Mouse (Mus musculus) limb, embryonic 10.5 days (tissue): Measurements from ENCODE around the gene Skp2. TPM values are rescaled to one million over a fixed set of nuclear protein-coding genes. Genes with fewer than 3 reads are reported as not detected.

Experiments
- DNase-seq: peaks from one replicate; pipeline ENCODE4 v3.0.0-alpha.2; 2017; ENCODE audit warnings: low spot score
- H3K27ac ChIP-seq: fragments of 300-500 bp; sonication (generic); 2 replicates; pipeline ENCODE4 v1.5.1; 2016; ENCODE audit warnings: mild to moderate bottlenecking
- H3K27me3 ChIP-seq: fragments of 300-500 bp; sonication (generic); 2 replicates; pipeline ENCODE4 v1.6.1; 2016; ENCODE audit warnings: low read depth, mild to moderate bottlenecking; ENCODE audit not compliant: poor library complexity, severe bottlenecking
- H3K36me3 ChIP-seq: fragments of 300-500 bp; sonication (generic); 2 replicates; pipeline ENCODE4 v1.6.1; 2016; ENCODE audit warnings: mild to moderate bottlenecking, moderate library complexity
- H3K4me1 ChIP-seq: fragments of 300-500 bp; sonication (generic); 2 replicates; pipeline ENCODE4 v1.6.1; 2016
- H3K4me3 ChIP-seq: fragments of 300-500 bp; sonication (generic); 2 replicates; pipeline ENCODE4 v1.5.1; 2016; ENCODE audit warnings: mild to moderate bottlenecking, moderate library complexity
- H3K9me3 ChIP-seq: fragments of 300-500 bp; sonication (generic); replicated peaks from 2 replicates; pipeline ENCODE4 v1.6.1; 2016; ENCODE audit warnings: mild to moderate bottlenecking
- WGBS: fragments of 180-500 bp; shearing (Covaris S2); methylation state at CpG from one replicate; pipeline ENCODE4 v1.1.7; 2016; 5-methylcytosine and 5-hydroxymethylcytosine counted together
- polyA plus RNA-seq: library from polyadenylated mRNA; unstranded; fragments of >200 nt; fragmentation: Nextera tagmentation; extraction: Ambion mirVana; gene quantifications from 2 replicates; pipeline ENCODE4 v1.2.1, GENCODE M21; 2016

The Skp2 gene
- polyA plus RNA-seq, 1 experiment from 2014 or later = 138 TPM

DNA sequence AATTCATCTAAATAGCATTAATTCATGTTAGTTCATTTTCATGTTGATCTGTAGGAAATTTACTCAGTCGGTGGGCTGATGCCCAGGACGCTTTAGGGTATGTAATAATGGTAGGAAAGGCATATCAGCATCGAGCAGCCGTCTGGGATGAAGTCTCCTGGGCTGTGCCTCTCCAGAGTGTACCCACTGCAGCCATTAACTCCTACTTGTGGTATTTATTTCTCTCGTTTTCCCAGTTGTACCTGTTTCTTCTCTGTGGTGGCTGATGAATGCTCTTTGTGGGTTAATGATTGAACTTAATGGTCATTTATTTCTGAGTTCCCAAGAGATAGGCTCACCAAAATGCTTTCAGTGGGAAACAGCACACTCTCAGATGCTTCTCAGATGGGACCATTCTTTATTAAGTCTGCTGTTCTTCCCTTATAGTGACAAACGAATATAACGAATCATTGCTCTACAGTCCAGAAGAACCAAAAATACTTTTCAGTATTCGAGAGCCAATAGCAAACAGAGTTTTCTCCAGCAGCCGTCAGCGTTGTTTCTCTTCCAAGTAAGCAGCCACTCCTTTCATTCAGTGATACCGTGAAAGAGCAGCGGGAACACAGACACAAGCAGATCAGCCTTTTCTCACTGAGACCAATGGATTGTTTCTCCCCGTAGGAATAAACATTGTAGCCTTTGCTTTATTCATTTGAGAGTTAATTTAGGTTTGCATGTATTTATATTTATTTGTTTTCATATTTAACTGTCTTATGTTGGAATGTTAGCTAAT lies 48.7 kb downstream of the Skp2 start:
- Histone ChIP-seq H3K27me3 (no peaks in the 10 kb centered on the region), H3K4me3 (no peak overlapping the region), H3K9me3 (no peaks in the 10 kb centered on the region), H3K27ac (no peak overlapping the region), H3K36me3 (peaks cover 91% of the 10 kb centered on the region), H3K4me1 (no peaks in the 10 kb centered on the region)
- no peak for DNase-seq
- WGBS = 92% methylated on average over 13 of the region's 13 CpGs

DNA sequence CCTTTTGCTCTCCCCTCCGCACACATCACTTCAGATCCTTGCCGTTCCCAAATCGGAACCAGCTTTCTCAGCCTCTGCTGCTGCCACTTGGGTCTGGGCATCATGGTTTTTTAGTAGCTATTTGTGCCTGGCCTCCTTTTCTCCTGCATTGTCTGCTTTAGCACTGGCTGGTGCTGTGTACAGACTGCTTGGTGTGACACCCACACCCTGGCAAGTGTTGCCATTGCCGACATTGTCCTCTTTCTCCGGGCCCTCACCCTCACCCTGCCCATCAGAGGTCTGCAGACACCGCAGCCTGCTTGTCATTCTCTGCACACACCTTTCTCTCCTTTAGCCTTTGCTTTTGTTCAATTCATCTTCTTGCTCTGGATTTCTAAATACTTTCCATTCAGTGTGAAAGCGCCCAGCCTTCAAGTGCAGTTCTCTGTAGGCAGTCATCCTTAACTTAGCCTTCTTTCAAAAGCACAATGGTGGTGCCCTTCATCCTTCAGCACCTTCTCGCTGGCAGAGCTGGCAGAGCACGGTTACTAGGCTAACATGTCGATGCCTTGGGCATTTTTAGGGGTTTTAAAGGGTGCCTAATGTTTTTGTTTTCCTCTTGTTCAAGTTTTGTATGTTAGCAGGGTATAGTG lies 54.7 kb downstream of the Skp2 start:
- peaks cover 95% of the 10 kb centered on the region for H3K36me3 ChIP-seq
- no peaks in the 10 kb centered on the region for H3K27me3 ChIP-seq
- no peak overlapping the region for H3K27ac ChIP-seq
- WGBS = 95% methylated on average over 10 of the region's 10 CpGs
- DNase-seq = no peak
- H3K9me3 ChIP-seq = no peaks in the 10 kb centered on the region
- no peak overlapping the region for H3K4me3 ChIP-seq
- H3K4me1 ChIP-seq = no peaks in the 10 kb centered on the region

DNA sequence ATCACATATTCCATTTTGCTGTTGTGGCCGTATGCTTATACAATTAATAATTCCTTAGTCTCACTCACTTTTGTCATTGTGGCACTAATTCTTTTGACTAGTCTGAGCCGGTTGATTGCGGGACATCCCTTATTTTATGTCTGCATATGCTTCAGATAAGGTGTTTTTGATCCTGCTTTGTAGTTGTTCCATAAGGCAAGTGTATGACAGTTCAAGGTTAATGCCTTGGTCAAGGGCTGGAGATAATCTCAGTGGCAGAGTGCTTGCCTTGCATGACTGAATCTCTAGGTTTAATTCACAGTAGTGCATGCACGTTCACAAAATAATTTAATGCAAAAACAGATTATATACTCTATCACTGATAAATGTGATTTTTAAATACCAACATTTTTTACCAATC lies 58.4 kb downstream of the Skp2 start:
- no peak for DNase-seq
- Histone ChIP-seq H3K36me3 (peaks cover 86% of the 10 kb centered on the region), H3K27ac (no peak overlapping the region), H3K27me3 (no peaks in the 10 kb centered on the region), H3K4me1 (peaks cover 8% of the 10 kb centered on the region), H3K9me3 (no peaks in the 10 kb centered on the region), H3K4me3 (no peak overlapping the region)
- WGBS = 95% methylated on average over 4 of the region's 4 CpGs

GRCm38 (mm10) chr15:9094366-9094750 lies 60.9 kb downstream of the Skp2 start:
- DNase-seq = peak; percentile 45
- no peak overlapping the region for H3K4me3 ChIP-seq
- H3K27ac ChIP-seq = 0 out of 2 replicates have a peak overlapping the region, but pooled peaks have one; percentile 4
- H3K9me3 ChIP-seq = no peaks in the 10 kb centered on the region
- peaks cover 8% of the 10 kb centered on the region for H3K4me1 ChIP-seq
- peaks cover 86% of the 10 kb centered on the region for H3K36me3 ChIP-seq
- H3K27me3 ChIP-seq = no peaks in the 10 kb centered on the region
- WGBS = 21% methylated on average over 13 of the region's 13 CpGs

DNA sequence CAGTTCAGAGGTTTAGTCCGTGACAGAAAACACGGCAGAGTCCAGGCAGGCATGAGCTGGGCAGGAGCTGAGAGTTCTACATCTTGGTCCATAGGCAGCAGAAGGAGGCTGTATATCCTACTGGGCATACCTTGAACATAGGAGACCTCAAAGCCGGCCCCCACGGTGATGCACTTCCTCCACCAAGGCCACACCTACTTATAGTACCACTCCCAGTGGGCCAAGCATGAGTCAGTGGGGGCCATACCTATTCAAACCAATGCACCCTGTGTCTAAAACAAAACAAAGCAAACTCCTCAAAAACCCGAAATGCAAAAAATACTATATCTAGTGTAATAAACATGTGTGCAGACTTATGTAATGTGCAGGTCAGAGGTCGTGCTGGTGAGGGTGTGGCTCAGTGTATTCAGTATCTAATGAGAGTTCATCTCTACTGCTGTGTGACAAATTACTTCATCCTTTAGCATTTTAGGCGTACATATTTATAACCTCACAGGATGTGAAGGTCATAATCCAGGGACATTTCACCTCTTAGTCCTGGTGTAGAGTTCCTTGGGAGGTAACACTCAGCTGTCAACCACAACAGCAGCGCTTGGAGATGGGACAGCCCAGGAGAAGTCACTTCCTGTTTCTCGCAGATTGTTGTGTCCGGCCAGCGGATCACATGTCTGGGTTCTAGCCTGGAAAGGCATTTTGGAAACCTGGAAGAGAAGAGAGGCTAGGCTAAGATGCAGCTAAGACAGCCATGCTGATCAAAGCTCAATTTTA lies 61.4 kb downstream of the Skp2 start:
- WGBS = 76% methylated on average over 11 of the region's 11 CpGs
- H3K27me3 ChIP-seq = no peaks in the 10 kb centered on the region
- H3K27ac ChIP-seq = no peak overlapping the region
- no peaks in the 10 kb centered on the region for H3K9me3 ChIP-seq
- DNase-seq = no peak
- no peak overlapping the region for H3K4me3 ChIP-seq
- H3K4me1 ChIP-seq = peaks cover 8% of the 10 kb centered on the region
- peaks cover 84% of the 10 kb centered on the region for H3K36me3 ChIP-seq

GRCm38 (mm10) chr15:9090662-9091061 lies 64.6 kb downstream of the Skp2 start:
- peaks cover 11% of the 10 kb centered on the region for H3K4me1 ChIP-seq
- no peaks in the 10 kb centered on the region for H3K27me3 ChIP-seq
- H3K9me3 ChIP-seq = no peaks in the 10 kb centered on the region
- no peak overlapping the region for H3K4me3 ChIP-seq
- H3K27ac ChIP-seq = no peak overlapping the region
- peaks cover 87% of the 10 kb centered on the region for H3K36me3 ChIP-seq
- no peak for DNase-seq
- 96% methylated on average over 5 of the region's 5 CpGs for WGBS

GRCm38 (mm10) chr15:9089136-9089720 lies 66.0 kb downstream of the Skp2 start:
- Histone ChIP-seq H3K4me1 (peaks cover 6% of the 10 kb centered on the region), H3K27ac (no peak overlapping the region), H3K27me3 (no peaks in the 10 kb centered on the region), H3K9me3 (no peaks in the 10 kb centered on the region), H3K36me3 (peaks cover 92% of the 10 kb centered on the region), H3K4me3 (no peak overlapping the region)
- 70% methylated on average over 2 of the region's 2 CpGs for WGBS
- DNase-seq = no peak

DNA sequence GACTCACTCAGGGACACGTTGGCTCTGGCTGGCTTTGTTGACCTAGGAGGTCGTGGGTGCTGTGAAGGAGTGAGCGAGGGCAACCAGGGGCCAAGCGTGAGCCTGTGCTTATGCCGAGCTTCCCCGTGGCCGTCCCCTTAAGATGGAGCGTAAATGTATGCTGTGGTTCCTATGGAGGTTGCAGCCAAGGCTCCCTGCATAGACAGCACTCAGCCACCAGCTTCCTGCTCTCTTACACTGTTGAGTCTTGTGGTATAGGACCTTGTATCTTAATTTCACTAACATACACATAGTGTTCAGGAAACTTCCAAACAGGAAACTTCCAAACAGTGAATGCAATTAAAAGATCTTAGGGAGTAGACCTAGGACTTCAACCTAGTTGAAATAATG lies 66.5 kb downstream of the Skp2 start:
- H3K27me3 ChIP-seq = no peaks in the 10 kb centered on the region
- peaks cover 90% of the 10 kb centered on the region for H3K36me3 ChIP-seq
- no peaks in the 10 kb centered on the region for H3K9me3 ChIP-seq
- WGBS = 87% methylated on average over 8 of the region's 8 CpGs
- no peak overlapping the region for H3K27ac ChIP-seq
- 0 out of 2 replicates have a peak, but pooled peaks cover 3% of the 10 kb centered on the region for H3K4me1 ChIP-seq
- no peak for DNase-seq
- H3K4me3 ChIP-seq = no peak overlapping the region

GRCm38 (mm10) chr15:9087895-9088682 lies 67.1 kb downstream of the Skp2 start:
- peaks cover 84% of the 10 kb centered on the region for H3K36me3 ChIP-seq

GRCm38 (mm10) chr15:9087421-9087820 lies 67.8 kb downstream of the Skp2 start:
- Histone ChIP-seq H3K27ac (no peak overlapping the region), H3K4me1 (0 out of 2 replicates have a peak, but pooled peaks cover 3% of the 10 kb centered on the region), H3K9me3 (no peaks in the 10 kb centered on the region), H3K36me3 (peaks cover 77% of the 10 kb centered on the region), H3K4me3 (no peak overlapping the region), H3K27me3 (no peaks in the 10 kb centered on the region)
- no peak for DNase-seq
- WGBS = 87% methylated on average over 5 of the region's 5 CpGs

More at GRCm38 (mm10) chr15:9087895-9088682, 67.1 kb downstream of the Skp2 start:
- Histone ChIP-seq H3K4me1 (0 out of 2 replicates have a peak, but pooled peaks cover 3% of the 10 kb centered on the region), H3K9me3 (no peaks in the 10 kb centered on the region), H3K4me3 (no peak overlapping the region), H3K27ac (no peak overlapping the region), H3K27me3 (no peaks in the 10 kb centered on the region)
- WGBS = 94% methylated on average over 17 of the region's 17 CpGs
- DNase-seq = no peak

- H3K36me3 ChIP-seq = peaks cover 73% of the 10 kb centered on the region
- no peaks in the 10 kb centered on the region for H3K9me3 ChIP-seq
- H3K27ac ChIP-seq = no peak overlapping the region
- 0 out of 2 replicates have a peak, but pooled peaks cover 3% of the 10 kb centered on the region for H3K4me1 ChIP-seq
- DNase-seq = no peak
- no peaks in the 10 kb centered on the region for H3K27me3 ChIP-seq
- 80% methylated on average over 11 of the region's 11 CpGs for WGBS
- no peak overlapping the region for H3K4me3 ChIP-seq
These were observed 68.4 kb downstream of the Skp2 start for GRCm38 (mm10) chr15:9086813-9087212.

DNA sequence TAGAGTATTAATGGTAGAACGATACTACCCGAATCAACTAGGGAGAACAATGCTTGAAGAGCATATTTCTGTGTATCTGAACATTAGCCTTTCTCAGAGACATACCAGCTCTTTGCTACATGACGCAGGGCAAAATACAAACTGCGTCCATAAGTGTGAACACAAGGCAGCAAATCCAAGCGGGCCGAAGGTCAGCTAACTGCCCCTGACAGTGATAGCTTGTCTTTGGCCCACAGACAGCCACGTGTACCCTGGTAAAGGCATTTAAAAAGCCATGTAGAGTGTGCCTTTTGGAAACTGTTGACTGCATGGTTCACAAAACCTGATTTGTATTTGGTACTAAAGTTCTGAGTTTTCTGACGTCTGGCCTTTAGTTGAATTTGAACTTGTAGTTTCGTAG lies 72.5 kb downstream of the Skp2 start:
- Histone ChIP-seq H3K27ac (no peak overlapping the region), H3K36me3 (peaks cover 37% of the 10 kb centered on the region), H3K27me3 (no peaks in the 10 kb centered on the region), H3K4me3 (no peak overlapping the region), H3K9me3 (no peaks in the 10 kb centered on the region), H3K4me1 (peaks cover 10% of the 10 kb centered on the region)
- DNase-seq = no peak
- WGBS = 92% methylated on average over 9 of the region's 9 CpGs
